Mouse (Mus musculus) embryonic fibroblast, embryonic 13.5 days (primary cell): ENCODE measurements at regions not wholly inside any gene's neighbourhood (a gene's known extent, or its start where the extent isn't known, plus 50 kb on each side); places are given as distances from the start of the nearest gene placed in this dataset.

Source experiments
- CTCF ChIP-seq: IDR thresholded peaks from 2 replicates; pipeline ENCODE4 v1.5.1; 2011; ENCODE audit warnings: mild to moderate bottlenecking, control low read depth, low read length, moderate library complexity, borderline replicate concordance; ENCODE audit not compliant: insufficient read depth
- POLR2A ChIP-seq: IDR thresholded peaks from 2 replicates; pipeline ENCODE4 v1.6.1; 2011; ENCODE audit warnings: low read depth, mild to moderate bottlenecking, control low read depth, low read length, moderate library complexity

GRCm38 (mm10) chr4:64961796-64962195 lies 162.2 kb upstream of the Pappa start:
- TF ChIP-seq POLR2A (no peak), CTCF (no peak)
